25 mouse cellular contexts compared by ENCODE assay signal in genomic region chr9:77924199-77924598, GRCm38 (mm10). TPM values are rescaled to one million over a fixed set of nuclear protein-coding genes. Genes with fewer than 3 reads are reported as not detected.
DNase-seq lines count a peak whose midpoint lies in the region; ATAC-seq and TF ChIP-seq lines count a peak whose summit lies in the region.
"Had no signal": no experiment of that assay in that cellular context is flagged by ENCODE, and none has a peak within 500 bp of the region (broad histone marks: within the 10 kb centered on the region; RNA-seq: fewer than 3 reads in every experiment).

No protein-coding gene starts in this region.

- 74% methylated on average over 11 of the region's 11 CpGs for WGBS in forebrain, embryonic 13.5 days
- 69% methylated on average over 11 of the region's 11 CpGs for WGBS in forebrain, embryonic 12.5 days
- 72% methylated on average over 11 of the region's 11 CpGs for WGBS in intestine, embryonic 15.5 days
- WGBS in small intestine, adult 2 months, result 29% methylated on average over 11 of the region's 11 CpGs

- no peak overlapping the region for H3K4me2 ChIP-seq in forebrain, embryonic 13.5 days
- H3K4me2 ChIP-seq in forebrain, embryonic 12.5 days, result no peak overlapping the region
- no peak overlapping the region; the same call in 1 of the 2 replicates for H3K4me2 ChIP-seq in intestine, embryonic 15.5 days (replicated peaks)
- H3K4me2 ChIP-seq: hindbrain, embryonic 13.5 days; kidney, embryonic 15.5 days; liver, embryonic 13.5 days; lung, embryonic 14.5 days; stomach, embryonic 15.5 days had no signal

- H3K36me3 ChIP-seq in forebrain, embryonic 13.5 days (ENCODE audit: poor library complexity, severe bottlenecking), result no peaks in the 10 kb centered on the region
- H3K36me3 ChIP-seq in forebrain, embryonic 12.5 days (replicated peaks), result no peaks in the 10 kb centered on the region
- 0 out of 2 replicates have a peak, but pooled peaks cover 2% of the 10 kb centered on the region for H3K36me3 ChIP-seq in intestine, embryonic 15.5 days
- H3K36me3 ChIP-seq in small intestine, adult 2 months (ENCODE audit: control insufficient read depth, insufficient read depth, low read length), result no peaks in the 10 kb centered on the region
- H3K36me3 ChIP-seq: heart, embryonic 10.5 days; hindbrain, embryonic 13.5 days; kidney, embryonic 15.5 days; liver, embryonic 13.5 days; stomach, embryonic 15.5 days had no signal

- H3K4me3 ChIP-seq in forebrain, embryonic 13.5 days, result no peak overlapping the region
- no peak overlapping the region for H3K4me3 ChIP-seq in forebrain, embryonic 12.5 days (replicated peaks)
- no peak overlapping the region for H3K4me3 ChIP-seq in intestine, embryonic 15.5 days (replicated peaks)
- H3K4me3 ChIP-seq in small intestine, adult 2 months (ENCODE audit: low read depth, low read length), result no peak overlapping the region
- H3K4me3 ChIP-seq: heart, embryonic 10.5 days; hindbrain, embryonic 13.5 days; kidney, embryonic 15.5 days; liver, embryonic 13.5 days; stomach, embryonic 15.5 days had no signal

- H3K4me1 ChIP-seq in forebrain, embryonic 13.5 days, result peaks cover 26% of the 10 kb centered on the region
- peaks cover 43% of the 10 kb centered on the region for H3K4me1 ChIP-seq in forebrain, embryonic 12.5 days
- peaks cover 36% of the 10 kb centered on the region for H3K4me1 ChIP-seq in intestine, embryonic 15.5 days (replicated peaks)
- peaks cover 27% of the 10 kb centered on the region for H3K4me1 ChIP-seq in small intestine, adult 2 months (ENCODE audit: control insufficient read depth, insufficient read depth, insufficient read length, low read length)

- TF ChIP-seq POLR2A in small intestine, adult 2 months (IDR thresholded peaks at IDR 0.05; ENCODE audit: low read depth, low read length), result no peak

- no peak for TF ChIP-seq CTCF in small intestine, adult 2 months (IDR thresholded peaks at IDR 0.05; ENCODE audit: extremely low read depth, insufficient read length, insufficient replicate concordance, low read depth, low read length)

- no peaks in the 10 kb centered on the region for H3K27me3 ChIP-seq in forebrain, embryonic 13.5 days
- H3K27me3 ChIP-seq in forebrain, embryonic 12.5 days, result no peaks in the 10 kb centered on the region
- H3K27me3 ChIP-seq in intestine, embryonic 15.5 days (replicated peaks), result no peaks in the 10 kb centered on the region
- no peaks in the 10 kb centered on the region for H3K27me3 ChIP-seq in small intestine, adult 2 months (ENCODE audit: control insufficient read depth, insufficient read depth, low read length)
- H3K27me3 ChIP-seq: CH12.LX; hindbrain, embryonic 13.5 days; kidney, embryonic 15.5 days; liver, embryonic 13.5 days; Patski; stomach, embryonic 15.5 days had no signal

- 0 out of 2 replicates have a peak, but pooled peaks have one; percentile 17 for ATAC-seq in forebrain, embryonic 13.5 days
- no peak for ATAC-seq in forebrain, embryonic 12.5 days (ENCODE audit: low FRiP score)
- peak; percentile 55; the same call in 1 of the 2 replicates for ATAC-seq in intestine, embryonic 15.5 days
- ATAC-seq: inflammation-experienced regulatory T-cells, adult 6 months; midbrain, embryonic 16.5 days; Patski had no signal

- no peak overlapping the region for H3K27ac ChIP-seq in forebrain, embryonic 13.5 days
- H3K27ac ChIP-seq in forebrain, embryonic 12.5 days, result no peak overlapping the region
- peak overlapping the region; percentile 38 for H3K27ac ChIP-seq in intestine, embryonic 15.5 days
- 0 out of 2 replicates have a peak overlapping the region, but pooled peaks have one; percentile 1 for H3K27ac ChIP-seq in small intestine, adult 2 months (ENCODE audit: insufficient read depth, low read depth, low read length)
- H3K27ac ChIP-seq: hindbrain, embryonic 13.5 days; kidney, embryonic 15.5 days; liver, embryonic 13.5 days; stomach, embryonic 15.5 days had no signal

- H3K9ac ChIP-seq in forebrain, embryonic 13.5 days, result no peak overlapping the region
- H3K9ac ChIP-seq in forebrain, embryonic 12.5 days, result no peak overlapping the region
- no peak overlapping the region for H3K9ac ChIP-seq in intestine, embryonic 15.5 days
- H3K9ac ChIP-seq: hindbrain, embryonic 13.5 days; kidney, embryonic 15.5 days; liver, embryonic 13.5 days; lung, embryonic 14.5 days; stomach, embryonic 15.5 days had no signal

- peak; percentile 42 for DNase-seq in kidney, adult 9 months
- DNase-seq in kidney, postnatal 14 days, result no peak
- DNase-seq in retina, postnatal 1 day, result no peak
- DNase-seq: adrenal gland, postnatal 36 days; cerebellum, adult 11 months; cerebellum, adult 9-11 months; liver, embryonic 13.5 days; lung, embryonic 14.5 days; lung, postnatal 4 days; right cerebral cortex, adult 18-20 months; right cerebral cortex, postnatal 4 days; thymus, postnatal 25 days had no signal

- H3K9me3 ChIP-seq in forebrain, embryonic 13.5 days (replicated peaks), result no peaks in the 10 kb centered on the region
- no peaks in the 10 kb centered on the region for H3K9me3 ChIP-seq in forebrain, embryonic 12.5 days
- no peaks in the 10 kb centered on the region for H3K9me3 ChIP-seq in intestine, embryonic 15.5 days
- H3K9me3 ChIP-seq: G1E; heart, embryonic 10.5 days; hindbrain, embryonic 13.5 days; kidney, embryonic 15.5 days; liver, embryonic 13.5 days; stomach, embryonic 15.5 days had no signal

RNA-seq across cellular contexts. Expression of gene Elovl5, which starts 7.0 kb away (rescaled TPM):
- polyA plus RNA-seq in forebrain, embryonic 13.5 days (2015; fragmentation: Nextera tagmentation; extraction: Ambion mirVana), result 60.9 and 61.6 TPM in 2 replicates
- 74.6 and 78.8 TPM in 2 replicates for polyA plus RNA-seq in forebrain, embryonic 12.5 days (2016; fragmentation: Nextera tagmentation; extraction: Ambion mirVana)
- 70.9 and 76.9 TPM in 2 replicates for polyA plus RNA-seq in intestine, embryonic 15.5 days (2015; fragmentation: Nextera tagmentation; extraction: Ambion mirVana)
- polyA plus RNA-seq in small intestine, adult 2 months (2012; rRNA removed), result 6.0 and 11.2 TPM in 2 replicates

Comparison
In these comparisons a context has a peak if more than half of its experiments do, and no peak if none do; other contexts are left out.
1. H3K27ac ChIP-seq: peak in intestine, embryonic 15.5 days (single experiment) and small intestine, adult 2 months (single experiment); none in forebrain, embryonic 13.5 days (single experiment) and forebrain, embryonic 12.5 days (single experiment).